Mouse (Mus musculus) cortical plate, adult 2 months (tissue): ENCODE results near the gene Gpr158.

Source experiments
- CTCF ChIP-seq: fragments of 200-500 bp; IDR thresholded peaks from 2 replicates; pipeline ENCODE4 v1.5.1; 2011; ENCODE audit warnings: mild to moderate bottlenecking, control low read depth, low read length; ENCODE audit not compliant: insufficient read depth; ENCODE audit errors: extremely low read depth
- POLR2A ChIP-seq: fragments of 200-500 bp; IDR thresholded peaks from 2 replicates; pipeline ENCODE4 v1.6.1; 2011; ENCODE audit warnings: mild to moderate bottlenecking, low read length, control low read depth; ENCODE audit not compliant: insufficient read depth; ENCODE audit errors: extremely low read depth

- TF ChIP-seq POLR2A (no peak), CTCF (no peak)
Observed at GRCm38 (mm10) chr2:21810431-21810830, 443.1 kb downstream of the Gpr158 start.
